Mouse (Mus musculus) MEL (cell line): Measurements from ENCODE around the gene Arhgef3. TPM values are rescaled to one million over a fixed set of nuclear protein-coding genes. Genes with fewer than 3 reads are reported as not detected.

Experiments used
- DNase-seq: peaks from one replicate; pipeline ENCODE4 v3.0.0; 2011; ENCODE audit warnings: low read depth, low spot score
- H3K27ac ChIP-seq: 2 replicates; pipeline ENCODE4 v1.5.1; 2012; ENCODE audit warnings: low read depth, mild to moderate bottlenecking, control low read depth, low read length, moderate library complexity; ENCODE audit not compliant: control insufficient read depth
- H3K27me3 ChIP-seq, 2 experiments: fragments of 150-350 bp in 1 of 2; sonication (generic) in 1 of 2; 2 replicates each; pipeline ENCODE4 v1.6.1; 2012; ENCODE audit warnings: low read length in 2 of 2, mild to moderate bottlenecking in 2 of 2, improper control_type of control experiment in 1 of 2, moderate library complexity in 1 of 2; ENCODE audit not compliant: insufficient read depth in 2 of 2, control insufficient read depth in 1 of 2
- H3K36me3 ChIP-seq, 2 experiments: 2 replicates each; pipeline ENCODE4 v1.6.1; 2012 to 2014; ENCODE audit warnings: low read length in 2 of 2, improper control_type of control experiment in 1 of 2, inconsistent platforms in 1 of 2, mild to moderate bottlenecking in 1 of 2; ENCODE audit not compliant: insufficient read depth in 2 of 2, control insufficient read depth in 1 of 2
- H3K4me1 ChIP-seq, 2 experiments: fragments of 150-350 bp in 1 of 2; sonication (generic) in 1 of 2; 2 replicates each; pipeline ENCODE4 v1.6.1; 2012; ENCODE audit warnings: low read length in 2 of 2, improper control_type of control experiment in 1 of 2, mild to moderate bottlenecking in 1 of 2; ENCODE audit not compliant: insufficient read depth in 2 of 2, control insufficient read depth in 1 of 2
- H3K4me3 ChIP-seq, 2 experiments: fragments of 150-350 bp in 1 of 2; sonication (generic) in 1 of 2; 2 replicates each; pipeline ENCODE4 v1.5.1; 2012; ENCODE audit warnings: low read depth in 2 of 2, low read length in 2 of 2, mild to moderate bottlenecking in 2 of 2, moderate library complexity in 2 of 2, control low read depth in 1 of 2, improper control_type of control experiment in 1 of 2; ENCODE audit not compliant: control insufficient read depth in 1 of 2, insufficient read depth in 1 of 2
- H3K79me2 ChIP-seq: 2 replicates; pipeline ENCODE4 v1.6.1; 2012; ENCODE audit warnings: mild to moderate bottlenecking, low read length, moderate library complexity; ENCODE audit not compliant: control insufficient read depth, poor library complexity, insufficient read depth
- H3K9ac ChIP-seq: 2 replicates; pipeline ENCODE4 v1.6.1; 2012; ENCODE audit warnings: low read depth, mild to moderate bottlenecking, control low read depth, low read length, moderate library complexity; ENCODE audit not compliant: control insufficient read depth, poor library complexity, severe bottlenecking
- H3K9me3 ChIP-seq: fragments of 150-350 bp; sonication (generic); replicated peaks from 2 replicates; pipeline ENCODE4 v1.6.1; 2012; ENCODE audit warnings: mild to moderate bottlenecking, low read length, improper control_type of control experiment, moderate library complexity; ENCODE audit not compliant: insufficient read depth
- BHLHE40 ChIP-seq: IDR thresholded peaks from 2 replicates; pipeline ENCODE4 v1.6.1; 2012; ENCODE audit warnings: low read depth, mild to moderate bottlenecking, inconsistent platforms, low read length, improper control_type of control experiment, borderline replicate concordance
- E2F4 ChIP-seq: IDR thresholded peaks from 2 replicates; pipeline ENCODE4 v1.6.1; 2011; ENCODE audit warnings: low read depth, low read length, improper control_type of control experiment, borderline replicate concordance
- ELF1 ChIP-seq: IDR thresholded peaks from 2 replicates; pipeline ENCODE4 v1.6.1; 2014; ENCODE audit warnings: low read depth, mild to moderate bottlenecking, inconsistent platforms, low read length, improper control_type of control experiment, moderate library complexity
- GABPA ChIP-seq: IDR thresholded peaks from 2 replicates; pipeline ENCODE4 v1.6.1; 2012; ENCODE audit warnings: low read depth, mild to moderate bottlenecking, inconsistent platforms, low read length, improper control_type of control experiment, moderate library complexity
- GATA1 ChIP-seq: IDR thresholded peaks from 2 replicates; pipeline ENCODE4 v1.6.1; 2011; ENCODE audit warnings: low read depth, low read length, improper control_type of control experiment
- HCFC1 ChIP-seq: IDR thresholded peaks from 2 replicates; pipeline ENCODE4 v1.6.1; 2012; ENCODE audit warnings: low read depth, mild to moderate bottlenecking, inconsistent platforms, low read length, improper control_type of control experiment, moderate library complexity
- JUND ChIP-seq: IDR thresholded peaks from 2 replicates; pipeline ENCODE4 v1.6.1; 2011; ENCODE audit warnings: low read depth, mild to moderate bottlenecking, improper control_type of control experiment, low read length
- KAT2A ChIP-seq: conservative IDR thresholded peaks from 2 replicates; pipeline ENCODE4 v1.6.1; 2012; ENCODE audit warnings: low read depth, low read length, improper control_type of control experiment, inconsistent platforms
- MAFK ChIP-seq: IDR thresholded peaks from 2 replicates; pipeline ENCODE4 v1.6.1; 2011; ENCODE audit warnings: low read depth, mild to moderate bottlenecking, low read length, improper control_type of control experiment, borderline replicate concordance
- MAX ChIP-seq: IDR thresholded peaks from 2 replicates; pipeline ENCODE4 v1.6.1; 2011; ENCODE audit warnings: low read length, improper control_type of control experiment
- MEF2A ChIP-seq: IDR thresholded peaks from 2 replicates; pipeline ENCODE4 v1.6.1; 2014; ENCODE audit warnings: low read depth, mild to moderate bottlenecking, inconsistent platforms, low read length, improper control_type of control experiment; ENCODE audit not compliant: poor library complexity, insufficient replicate concordance, severe bottlenecking; ENCODE audit errors: extremely low read depth
- MXI1 ChIP-seq: IDR thresholded peaks from 2 replicates; pipeline ENCODE4 v1.6.1; 2011; ENCODE audit warnings: mild to moderate bottlenecking, low read depth, low read length, improper control_type of control experiment
- NRF1 ChIP-seq: IDR thresholded peaks from 2 replicates; pipeline ENCODE4 v1.6.1; 2014; ENCODE audit warnings: low read depth, mild to moderate bottlenecking, inconsistent platforms, low read length, improper control_type of control experiment, moderate library complexity; ENCODE audit not compliant: poor library complexity, insufficient read depth, severe bottlenecking
- POLR2A ChIP-seq, 2 experiments: IDR thresholded peaks; 2 replicates each; pipeline ENCODE4 v1.6.1; 2011 to 2012; ENCODE audit warnings: low read length in 2 of 2, mild to moderate bottlenecking in 2 of 2, control low read depth in 1 of 2, improper control_type of control experiment in 1 of 2, low read depth in 1 of 2, moderate library complexity in 1 of 2; ENCODE audit not compliant: control insufficient read depth in 1 of 2, insufficient read depth in 1 of 2, poor library complexity in 1 of 2
- RAD21 ChIP-seq: IDR thresholded peaks from 2 replicates; pipeline ENCODE4 v1.6.1; 2011; ENCODE audit warnings: mild to moderate bottlenecking, low read depth, low read length, improper control_type of control experiment
- SIN3A ChIP-seq: IDR thresholded peaks from 2 replicates; pipeline ENCODE4 v1.6.1; 2012; ENCODE audit warnings: low read length, improper control_type of control experiment, inconsistent platforms
- SMC3 ChIP-seq: IDR thresholded peaks from 2 replicates; pipeline ENCODE4 v1.6.1; 2011; ENCODE audit warnings: low read depth, low read length, improper control_type of control experiment
- TBP ChIP-seq: IDR thresholded peaks from 2 replicates; pipeline ENCODE4 v1.8.0; 2011; ENCODE audit warnings: low read depth, low read length, improper control_type of control experiment
- TCF12 ChIP-seq: IDR thresholded peaks from 2 replicates; pipeline ENCODE4 v1.6.1; 2014; ENCODE audit warnings: low read depth, mild to moderate bottlenecking, inconsistent platforms, low read length, improper control_type of control experiment, moderate library complexity
- UBTF ChIP-seq: IDR thresholded peaks from 2 replicates; pipeline ENCODE4 v1.6.1; 2012; ENCODE audit warnings: low read depth, mild to moderate bottlenecking, inconsistent platforms, low read length, improper control_type of control experiment, moderate library complexity, borderline replicate concordance; ENCODE audit not compliant: insufficient read depth
- USF2 ChIP-seq, 2 experiments: IDR thresholded peaks; 2 replicates each; pipeline ENCODE4 v1.6.1; 2011 to 2012; ENCODE audit warnings: improper control_type of control experiment in 2 of 2, low read length in 2 of 2, borderline replicate concordance in 1 of 2, inconsistent platforms in 1 of 2, low read depth in 1 of 2, mild to moderate bottlenecking in 1 of 2; ENCODE audit not compliant: insufficient read depth in 1 of 2
- ZKSCAN1 ChIP-seq: IDR thresholded peaks from 2 replicates; pipeline ENCODE4 v1.6.1; 2012; ENCODE audit warnings: low read depth, mild to moderate bottlenecking, inconsistent platforms, low read length, improper control_type of control experiment, moderate library complexity
- ZMIZ1 ChIP-seq: IDR thresholded peaks from 2 replicates; pipeline ENCODE4 v1.6.1; 2012; ENCODE audit warnings: low read depth, mild to moderate bottlenecking, inconsistent platforms, low read length, improper control_type of control experiment, moderate library complexity
- ZNF384 ChIP-seq: IDR thresholded peaks from 2 replicates; pipeline ENCODE4 v1.6.1; 2012; ENCODE audit warnings: low read depth, mild to moderate bottlenecking, inconsistent platforms, low read length, improper control_type of control experiment
- polyA plus RNA-seq, 2 experiments: library from polyadenylated mRNA; stranded (reverse) in 1 of 2; unstranded in 1 of 2; fragments of >175 nt in 1 of 2; fragments of >200 nt in 1 of 2; gene quantifications; 2 replicates each; pipeline versions ENCODE4 v1.2.1 to v1.2.4; 2012; ENCODE audit warnings: low replicate concordance in 2 of 2, low read depth in 1 of 2; ENCODE audit not compliant: insufficient read length in 2 of 2, insufficient read depth in 1 of 2, missing spikeins in 1 of 2
- total RNA-seq: library from RNA; depleted of rRNA; stranded (reverse); fragments of 300-350 nt; gene quantifications from 2 replicates; pipeline ENCODE4 v1.2.3, GENCODE M21; 2012

Arhgef3 gene
- total and polyA plus RNA-seq, 3 experiments, result 2.1 to 2.7 TPM; not detected in 1

GRCm38 (mm10) chr14:27170421-27170820, 55.7 kb downstream of the Arhgef3 start:
- H3K9me3 ChIP-seq, result no peaks in the 10 kb centered on the region
- no peaks in the 10 kb centered on the region; a peak in 1 of 4 replicates for H3K27me3 ChIP-seq
- no peaks in the 10 kb centered on the region for H3K36me3 ChIP-seq
- H3K9ac ChIP-seq, result no peak overlapping the region
- no peak overlapping the region for H3K4me3 ChIP-seq
- H3K79me2 ChIP-seq, result no peaks in the 10 kb centered on the region
- TF ChIP-seq NRF1 (no peak), MEF2A (no peak), RAD21 (no peak), ZKSCAN1 (no peak), UBTF (no peak), POLR2A (IDR thresholded peaks at IDR 0.05; ENCODE audit: control insufficient read depth in 1 of 2, insufficient read depth in 1 of 2, low read depth in 1 of 2, low read length in 2 of 2, poor library complexity in 1 of 2) (no peak), MAX (no peak), SMC3 (no peak), SIN3A (no peak), BHLHE40 (no peak), USF2 (IDR thresholded peaks at IDR 0.05; ENCODE audit: borderline replicate concordance in 1 of 2, insufficient read depth in 1 of 2, low read depth in 1 of 2, low read length in 2 of 2) (no peak), ZNF384 (no peak), ZMIZ1 (no peak)
- DNase-seq, result no peak
- no peak overlapping the region for H3K27ac ChIP-seq
- no peaks in the 10 kb centered on the region for H3K4me1 ChIP-seq

DNA sequence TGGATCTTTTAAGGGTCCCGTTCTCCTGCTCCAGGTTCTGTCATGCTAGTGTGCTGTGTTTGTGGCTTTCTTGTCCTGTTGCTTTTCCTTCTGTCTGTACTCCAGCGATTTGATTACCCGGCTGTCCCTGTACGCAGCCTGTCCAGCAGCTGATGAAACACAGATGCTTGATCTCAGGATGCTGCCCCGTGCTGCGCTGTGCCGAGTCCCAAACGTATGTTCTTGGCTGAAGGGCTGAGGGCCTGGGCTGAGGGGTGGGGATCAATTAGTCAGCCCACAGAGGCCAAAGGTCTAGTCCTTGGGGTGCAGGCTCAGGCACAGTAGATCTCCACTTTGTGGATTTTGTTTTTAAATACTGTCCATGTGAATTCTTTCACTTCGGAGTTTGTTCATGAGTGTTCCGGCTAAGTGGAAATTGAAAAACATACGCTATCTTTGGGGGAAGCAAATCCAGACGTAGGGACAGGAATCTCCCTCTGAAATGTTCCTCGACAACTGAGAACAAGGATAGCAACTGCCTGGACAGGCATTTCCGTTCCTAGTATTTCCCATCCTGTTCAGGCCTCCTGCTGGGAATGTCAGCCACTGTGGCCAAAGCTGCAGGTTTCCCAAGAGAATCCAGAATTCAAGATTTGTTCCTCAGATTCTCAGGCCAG, 56.6 kb downstream of the Arhgef3 start:
- Histone ChIP-seq H3K79me2 (no peaks in the 10 kb centered on the region), H3K36me3 (no peaks in the 10 kb centered on the region), H3K4me3 (no peak overlapping the region), H3K27ac (no peak overlapping the region), H3K27me3 (no peaks in the 10 kb centered on the region; a peak in 1 of 4 replicates), H3K9ac (no peak overlapping the region), H3K9me3 (no peaks in the 10 kb centered on the region), H3K4me1 (no peaks in the 10 kb centered on the region)
- DNase-seq, result no peak
- TF ChIP-seq MXI1, result no peak
- no peak for TF ChIP-seq BHLHE40
- TF ChIP-seq TCF12, result no peak
- TF ChIP-seq RAD21, result no peak
- TF ChIP-seq ELF1, result no peak
- no peak for TF ChIP-seq JUND
- no peak for TF ChIP-seq GATA1
- TF ChIP-seq KAT2A, result no peak
- TF ChIP-seq TBP, result no peak
- TF ChIP-seq MAFK, result no peak
- no peak for TF ChIP-seq GABPA
- TF ChIP-seq SMC3, result no peak
- no peak for TF ChIP-seq UBTF
- TF ChIP-seq E2F4, result no peak
- TF ChIP-seq HCFC1, result no peak
- TF ChIP-seq ZKSCAN1, result no peak
- TF ChIP-seq, all 39 proteins: peak for 0
